Mouse (Mus musculus): ENCODE results near the gene Cnga3.

Cnga3 gene

DNA sequence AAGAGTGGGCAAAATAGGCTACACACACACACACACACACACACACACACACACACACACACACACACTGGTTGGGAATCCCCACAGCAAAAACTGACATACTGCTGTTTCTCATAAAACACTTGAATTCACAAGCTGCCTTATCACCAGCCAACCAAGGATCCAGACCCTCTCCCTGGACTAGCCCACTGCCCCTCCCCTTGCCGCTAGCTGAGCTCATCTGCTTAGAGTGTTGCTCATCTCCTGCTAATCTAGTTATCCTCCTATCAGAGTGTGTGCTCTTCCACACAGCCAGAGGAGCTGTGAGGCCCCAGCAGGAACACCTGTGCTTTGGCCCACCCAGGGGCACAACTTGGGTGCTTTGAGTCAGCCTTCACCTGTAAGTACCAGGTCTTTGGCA lies at the start of gene Cnga3:
Cnga3 (plus strand) TSS at position 291 of the 400 bp plus-strand sequence.
- in situ Hi-C loops (cut with MboI), result no loop called here

DNA sequence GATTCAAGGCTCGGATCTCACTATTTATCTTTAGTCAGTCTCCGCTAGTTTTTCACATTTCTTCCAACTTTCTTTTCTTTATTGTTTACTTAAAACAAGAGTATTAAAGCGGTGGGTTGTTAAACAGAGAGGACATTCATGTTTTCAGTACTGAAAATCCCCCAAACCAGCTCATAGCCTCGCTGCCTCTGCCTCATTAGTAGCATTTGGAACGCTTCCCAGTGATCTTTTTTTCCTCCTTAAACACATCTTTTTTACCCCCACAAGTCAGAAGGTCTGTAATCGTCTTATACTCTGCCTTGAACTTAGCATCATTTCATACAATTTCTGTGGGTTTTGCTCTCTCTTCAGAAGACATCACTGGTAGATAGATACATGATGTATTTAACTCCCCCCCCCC lies 48.2 kb upstream of the Cnga3 start:
- in situ Hi-C loops (cut with MboI), result no loop called here

DNA sequence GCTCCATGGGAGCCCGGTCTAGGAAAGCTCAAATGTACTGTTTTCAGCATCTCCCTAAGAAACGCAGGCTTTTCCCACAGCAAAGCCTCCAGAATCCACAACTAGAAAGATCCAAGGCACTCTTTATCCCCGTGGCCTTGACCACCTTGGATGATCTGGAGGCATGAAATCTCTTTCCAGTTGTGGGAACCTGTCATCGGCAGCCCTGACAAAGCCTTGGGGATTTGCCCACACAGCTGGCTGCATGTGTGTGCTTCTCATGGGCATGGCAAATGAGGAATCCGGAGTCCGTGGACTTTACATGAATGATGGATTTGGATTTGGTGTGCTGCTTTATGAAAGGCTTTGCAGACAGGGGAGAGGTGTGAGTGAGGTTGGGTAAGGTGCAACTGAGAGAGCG lies 46.3 kb upstream of the Cnga3 start:
- in situ Hi-C loops (cut with MboI), result no loop called here

DNA sequence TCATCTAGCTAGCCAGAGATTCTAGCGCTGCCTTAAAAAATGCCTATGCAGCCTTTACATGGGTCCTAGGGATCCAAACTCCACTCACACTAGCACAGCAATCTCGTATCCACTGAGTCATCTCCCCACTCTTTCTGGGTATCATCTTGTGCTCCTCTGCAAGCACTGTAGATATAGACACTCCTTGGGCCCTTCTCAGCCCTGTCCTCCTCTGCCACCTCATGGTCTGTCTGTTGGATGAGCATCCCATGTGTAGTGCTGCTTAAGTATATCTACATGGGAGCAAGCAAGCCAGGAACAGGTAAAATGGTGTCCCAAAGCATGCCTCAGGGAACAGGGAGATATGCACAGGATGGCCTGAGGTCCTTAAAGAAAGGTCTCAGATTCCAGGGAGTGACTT lies 36.4 kb upstream of the Cnga3 start:
- in situ Hi-C loops (cut with MboI), result no loop called here

DNA sequence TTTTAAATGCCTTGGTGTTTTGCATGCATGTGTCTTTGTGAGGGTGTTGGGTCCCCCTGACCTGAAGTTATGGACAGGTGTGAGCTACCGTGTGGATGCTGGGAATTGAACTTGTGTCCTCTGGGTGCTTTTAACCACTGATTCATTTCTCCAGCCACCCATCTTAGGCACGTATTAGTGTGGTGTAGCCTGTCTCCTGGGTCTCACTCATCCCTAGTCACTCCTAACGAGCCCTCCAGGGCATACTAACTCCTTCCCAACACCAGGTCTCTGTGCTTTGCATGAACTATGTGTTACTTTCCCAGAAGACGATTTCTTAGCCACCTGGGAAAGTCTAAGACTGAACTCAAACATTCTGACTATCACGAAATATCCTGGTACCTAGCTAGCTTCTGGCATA lies 34.4 kb upstream of the Cnga3 start:
- in situ Hi-C loops (cut with MboI), result no loop called here

DNA sequence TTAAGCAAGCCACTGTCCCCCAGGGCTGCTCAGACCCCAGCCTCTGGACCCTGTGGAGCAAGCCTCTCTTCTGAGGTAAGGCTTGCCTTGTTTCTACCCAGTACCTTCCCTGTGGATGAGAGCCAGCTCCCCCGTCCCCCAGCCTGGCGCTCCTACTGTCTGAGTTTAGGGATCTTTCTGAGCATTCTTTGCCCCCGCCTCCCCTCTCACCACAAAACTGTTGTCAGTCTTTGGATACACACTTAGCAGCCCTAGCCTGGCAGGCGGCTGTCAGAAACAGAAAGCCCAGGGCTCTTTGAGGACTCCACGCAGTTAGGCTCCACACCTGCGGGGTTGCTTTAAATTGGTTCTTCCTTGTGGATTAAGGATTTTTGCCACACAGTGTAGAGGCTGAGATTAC lies 27.2 kb upstream of the Cnga3 start:
- in situ Hi-C loops (cut with MboI), result no loop called here

DNA sequence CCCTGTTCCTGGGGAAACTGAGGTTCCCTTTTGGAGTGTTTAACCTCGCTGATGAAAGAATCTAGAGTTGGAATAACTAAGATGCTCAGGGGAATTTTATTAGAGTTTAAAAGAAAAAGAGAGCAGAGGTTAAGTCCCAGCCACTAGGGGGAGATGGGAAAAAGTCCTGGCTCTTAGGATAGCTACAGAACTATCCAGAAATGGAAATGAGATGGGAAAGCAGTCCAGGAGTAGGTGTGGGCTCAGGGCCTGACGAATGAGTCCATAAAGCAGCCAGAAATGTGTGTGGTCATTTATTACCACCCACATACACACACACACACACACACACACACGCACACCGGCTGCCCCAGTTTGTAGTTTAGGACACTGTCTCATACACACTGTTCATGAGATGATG lies 19.6 kb upstream of the Cnga3 start:
- in situ Hi-C loops (cut with MboI), result no loop called here

DNA sequence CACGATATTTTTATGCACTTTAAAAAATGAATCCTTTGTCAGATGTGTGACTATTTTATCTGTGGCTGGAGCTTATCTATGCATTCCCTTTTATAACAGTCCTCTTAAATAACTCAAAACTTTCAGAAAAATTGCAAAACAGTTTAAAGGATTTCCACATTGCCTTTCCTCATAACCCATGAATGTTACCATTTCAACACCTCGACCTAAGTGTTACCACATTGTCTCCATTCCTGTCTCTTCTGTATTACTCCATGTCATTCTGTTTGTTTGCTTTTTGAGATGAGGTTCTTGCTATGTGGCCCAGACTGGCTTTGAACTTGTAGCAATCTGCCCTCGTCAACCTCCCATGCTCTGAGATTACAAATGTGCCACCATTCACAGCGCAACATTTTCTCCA lies 12.8 kb upstream of the Cnga3 start:
- in situ Hi-C loops (cut with MboI), result no loop called here

DNA sequence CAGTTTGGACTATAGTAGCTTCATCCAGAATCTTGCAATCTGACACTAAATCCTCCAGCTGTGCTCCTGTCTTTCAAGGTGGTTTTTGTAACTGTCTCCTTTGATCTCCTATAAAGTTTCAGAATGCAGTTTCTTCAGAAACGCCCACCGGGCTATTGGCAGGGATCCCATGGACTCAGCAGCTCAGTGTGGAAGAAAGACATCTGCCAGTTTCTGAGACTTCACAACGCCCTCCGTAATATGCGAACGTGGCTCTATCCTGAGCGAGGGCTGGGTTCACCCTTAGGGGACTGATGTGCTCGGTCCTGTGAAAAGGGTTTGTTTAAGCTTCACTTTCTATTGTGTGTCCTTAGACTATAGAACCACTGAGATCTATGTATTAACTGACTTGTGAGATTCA lies 6.5 kb upstream of the Cnga3 start:
- in situ Hi-C loops (cut with MboI), result no loop called here

DNA sequence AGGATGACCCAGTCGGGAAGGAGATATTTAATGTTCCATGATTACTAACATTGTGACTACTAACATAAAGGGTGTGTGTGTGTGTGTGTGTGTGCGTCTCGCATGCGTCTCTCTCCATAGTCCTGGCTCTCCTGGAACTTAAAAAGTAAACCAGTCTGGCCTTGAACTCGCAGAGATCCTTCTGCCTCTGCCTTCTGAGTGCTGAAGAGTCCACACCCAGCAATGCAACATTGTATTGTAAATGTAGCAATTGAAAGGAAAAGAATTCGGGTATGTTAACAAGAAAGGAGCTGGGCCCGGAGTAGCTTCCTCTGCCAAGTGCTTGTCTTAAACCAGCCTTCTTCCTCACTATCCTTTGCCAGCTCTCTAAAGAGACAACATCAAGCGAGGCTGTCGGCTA lies 1.9 kb upstream of the Cnga3 start:
- in situ Hi-C loops (cut with MboI), result no loop called here

DNA sequence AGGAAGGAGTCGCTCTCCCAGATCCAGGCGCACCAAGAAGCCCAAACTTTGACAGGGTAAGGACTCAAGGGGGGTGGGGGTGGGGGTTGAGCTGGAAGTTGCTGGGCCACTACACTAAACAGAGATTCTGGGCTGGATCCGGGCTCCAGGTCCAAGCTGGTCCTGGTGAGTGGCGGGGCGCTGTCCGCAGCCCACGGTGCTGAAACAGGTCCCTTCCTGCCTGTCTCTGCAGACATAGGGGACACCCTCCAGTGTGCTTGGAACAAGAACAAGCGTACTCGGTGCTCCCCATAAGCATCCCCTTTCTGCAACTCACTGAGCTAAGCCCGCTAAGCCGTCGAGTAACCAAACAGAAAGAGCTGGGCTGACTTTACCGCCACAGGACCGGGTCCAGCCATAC lies 4.2 kb downstream of the Cnga3 start:
- in situ Hi-C loops (cut with MboI), result no loop called here

DNA sequence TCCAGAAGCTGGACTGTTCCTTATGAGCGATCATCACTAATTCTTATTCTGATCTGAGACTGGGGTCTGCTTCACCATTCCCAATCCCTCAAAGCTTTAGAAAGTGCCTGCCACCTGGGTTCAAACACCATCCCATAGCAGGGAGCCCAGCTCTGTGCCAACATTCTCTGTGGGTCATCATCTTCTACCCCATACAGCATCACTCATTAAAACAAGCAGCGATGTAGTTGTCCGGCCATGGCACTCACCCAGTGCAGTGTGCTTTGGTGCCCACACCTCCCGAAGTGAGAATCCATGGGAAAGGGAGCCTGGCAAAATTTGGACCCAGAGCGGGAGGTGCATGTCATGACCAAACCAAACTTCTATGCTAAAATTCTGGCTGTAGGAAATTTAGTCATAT lies 5.4 kb downstream of the Cnga3 start:
- in situ Hi-C loops (cut with MboI), result no loop called here

DNA sequence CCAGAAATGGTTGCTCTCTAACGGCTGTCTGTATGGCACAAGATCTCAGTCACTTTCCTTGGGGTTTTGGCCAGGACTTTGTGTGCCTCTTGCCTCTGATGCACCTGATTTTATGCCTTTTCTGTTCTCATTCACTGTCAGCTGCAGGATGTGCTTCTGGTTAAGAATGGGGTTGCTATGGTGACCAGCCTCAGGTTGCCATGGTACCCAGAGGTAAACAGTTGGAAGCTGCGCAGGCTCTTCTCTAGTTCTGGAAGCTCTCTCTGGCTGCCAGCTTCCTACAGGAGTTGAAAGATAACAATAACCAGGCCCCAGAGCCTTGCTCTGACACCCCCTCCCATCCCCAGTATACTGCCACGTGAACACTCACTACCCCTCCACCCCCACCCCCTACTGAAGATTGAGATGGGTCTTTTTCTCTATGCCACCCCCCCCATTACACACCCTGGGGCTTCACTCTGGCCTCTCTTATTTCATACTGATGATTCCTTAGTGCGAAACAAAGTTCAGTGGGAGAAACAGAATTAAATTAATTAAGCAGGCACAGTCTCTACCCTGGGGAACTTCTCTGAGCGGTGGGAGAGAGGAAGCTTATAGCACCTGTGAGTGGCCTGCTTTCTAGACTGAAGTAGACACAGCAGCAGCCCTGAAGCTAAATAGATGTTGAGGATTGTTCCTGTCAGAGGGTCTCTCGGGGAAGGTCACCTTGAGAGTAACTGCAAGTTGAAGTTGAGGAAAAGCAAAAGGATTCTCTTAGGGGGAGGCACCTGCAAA lies 6.1 kb downstream of the Cnga3 start:
- in situ Hi-C loops (cut with MboI), result no loop called here

DNA sequence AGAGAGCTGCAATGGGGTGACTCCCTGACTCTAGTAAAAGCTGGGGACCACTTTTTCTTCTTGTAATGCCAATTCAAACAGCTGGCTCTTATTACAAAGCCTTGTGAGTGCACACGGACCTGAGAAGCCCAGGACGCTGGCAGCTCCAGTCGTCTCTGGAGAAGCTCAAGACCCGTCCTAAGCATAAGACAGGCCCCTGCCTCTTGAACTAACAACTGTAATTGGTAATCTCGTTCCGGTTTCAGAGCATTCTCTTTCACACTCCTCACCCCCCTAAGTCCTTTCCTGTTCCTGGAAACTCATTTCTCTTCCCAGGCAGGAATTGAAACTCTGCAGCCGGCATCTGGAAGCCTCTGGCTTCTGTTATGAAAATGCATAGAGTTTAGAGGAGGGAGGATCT lies 7.8 kb downstream of the Cnga3 start:
- in situ Hi-C loops (cut with MboI), result no loop called here

DNA sequence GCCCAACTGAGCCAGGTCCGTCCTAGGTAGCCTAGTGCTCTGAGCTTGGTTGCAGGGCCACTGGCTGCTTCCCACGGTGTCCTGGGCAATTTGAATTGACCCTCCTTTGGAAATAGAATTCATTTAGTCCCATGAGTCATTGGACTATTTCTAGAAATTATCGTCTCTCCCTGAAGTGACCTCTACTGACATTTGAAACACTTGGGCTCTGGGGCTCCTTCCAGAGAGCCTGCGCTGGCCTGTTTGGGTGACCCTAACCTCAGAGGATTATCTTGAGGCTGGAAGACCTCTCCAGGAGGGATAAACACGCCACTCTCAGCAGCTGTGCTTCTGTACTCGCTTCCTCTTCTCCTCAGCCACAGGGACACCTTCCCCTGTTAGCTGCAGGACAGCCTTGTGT lies 16.2 kb downstream of the Cnga3 start:
- in situ Hi-C loops (cut with MboI), result no loop called here

DNA sequence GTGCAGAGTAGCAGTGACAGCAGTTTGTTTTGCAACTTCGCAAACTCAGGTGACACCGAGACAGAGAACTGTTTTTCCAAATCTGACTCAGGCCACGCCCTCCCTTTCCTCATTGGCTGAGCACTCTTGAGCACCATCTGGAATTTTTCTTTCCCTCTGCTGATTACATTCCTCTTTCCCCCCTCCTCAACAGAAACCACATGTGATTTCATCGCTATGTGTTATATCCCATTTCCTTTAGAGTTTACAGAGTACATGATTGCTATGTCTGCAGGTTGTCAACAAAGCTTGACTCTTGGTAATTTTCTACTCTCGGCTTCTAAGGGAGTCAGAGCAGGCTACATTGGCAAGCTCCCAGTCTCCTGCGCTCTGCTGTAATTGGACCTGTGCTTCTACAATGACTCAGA lies 17.1 kb downstream of the Cnga3 start:
- in situ Hi-C loops (cut with MboI), result no loop called here

DNA sequence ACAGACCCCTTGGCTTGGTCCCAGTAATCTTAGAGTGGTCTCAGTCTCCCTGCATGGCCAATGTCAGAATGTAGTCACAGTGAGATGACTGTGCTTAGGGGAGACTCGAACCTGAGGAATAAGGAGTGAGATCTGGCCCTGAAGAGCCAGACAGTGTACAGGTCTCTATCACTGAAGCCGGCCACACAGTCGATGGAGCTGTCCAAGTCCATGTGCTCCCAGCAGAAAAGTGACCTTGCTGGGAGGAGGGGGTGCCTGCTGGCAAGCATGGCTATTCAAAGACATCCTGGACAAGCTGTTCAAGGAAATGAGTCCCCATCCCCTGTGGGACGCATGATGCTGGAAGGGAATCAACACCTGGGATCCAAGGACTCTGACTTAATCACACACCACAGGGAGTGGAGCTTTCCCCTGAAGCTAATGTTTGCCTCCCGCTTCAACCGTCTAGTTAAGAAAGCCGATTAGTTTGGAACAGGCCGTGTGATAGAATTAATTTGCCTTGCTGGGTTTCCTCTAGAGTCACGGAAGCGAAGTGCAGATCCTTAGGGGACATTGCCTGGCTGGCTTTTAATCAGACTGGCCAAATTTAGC lies 24.9 kb downstream of the Cnga3 start:
- in situ Hi-C loops (cut with MboI), result no loop called here

DNA sequence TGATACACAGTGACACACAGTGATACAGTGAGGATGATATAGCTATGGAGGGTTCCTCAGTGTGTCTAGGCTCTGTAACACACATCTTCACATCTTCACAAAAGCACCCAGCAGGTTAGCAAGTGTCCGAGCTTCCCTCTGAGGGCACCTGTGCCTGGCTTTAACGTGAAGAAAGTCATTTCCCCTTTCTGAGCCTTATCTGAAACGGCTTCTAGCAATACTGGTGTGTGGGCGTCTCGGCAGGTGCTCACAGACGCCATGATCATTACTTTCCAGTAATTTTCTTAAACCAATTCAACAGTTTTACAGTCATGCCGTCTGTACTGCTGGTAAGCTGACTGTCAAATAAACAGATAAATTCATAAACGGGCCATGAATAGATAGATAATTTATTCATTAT lies 28.0 kb downstream of the Cnga3 start:
- in situ Hi-C loops (cut with MboI), result loop anchor here (10.0 kb wide), 1 partner anchor 457 kb away; no protein-coding TSS in a partner anchor

DNA sequence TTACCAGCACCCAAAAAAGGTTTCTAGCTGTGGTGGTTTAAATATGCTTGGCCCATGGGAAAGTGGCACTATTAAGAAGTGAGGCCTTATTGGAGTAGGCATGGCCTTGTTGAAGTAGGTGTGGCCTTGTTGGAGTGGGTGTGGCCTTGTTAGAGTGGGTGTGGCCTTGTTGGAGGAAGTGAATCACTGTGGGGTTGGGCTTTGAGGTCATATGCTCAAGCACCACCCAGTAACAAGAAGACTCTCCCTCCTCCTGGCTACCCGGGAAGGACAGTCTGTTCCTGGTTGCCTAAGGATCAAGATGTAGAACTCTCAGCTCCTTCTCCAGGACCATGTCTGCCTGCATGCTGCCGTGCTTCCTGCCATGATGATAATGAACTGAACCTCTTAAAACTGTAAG lies 32.2 kb downstream of the Cnga3 start:
- in situ Hi-C loops (cut with MboI), result loop anchor here (10.0 kb wide), 1 partner anchor 462 kb away; no protein-coding TSS in a partner anchor

DNA sequence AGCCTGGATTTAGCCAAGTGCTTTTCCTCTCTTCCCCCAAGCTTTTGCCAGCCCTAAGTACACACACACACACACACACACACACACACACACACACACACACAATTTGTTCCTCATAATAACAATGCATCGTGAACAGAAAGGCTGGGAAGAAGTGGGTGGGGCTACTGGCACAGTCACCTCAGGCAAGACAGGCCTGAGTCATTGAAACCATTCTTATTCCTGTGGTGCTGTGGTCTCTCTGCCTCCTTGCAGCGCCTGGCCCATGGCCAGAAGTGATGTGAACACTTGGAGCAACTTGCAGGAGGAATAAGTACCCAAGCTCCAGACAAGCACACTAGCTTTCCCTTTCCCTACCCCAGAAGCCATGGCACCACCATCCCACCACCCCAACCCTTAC lies 34.2 kb downstream of the Cnga3 start:
- in situ Hi-C loops (cut with MboI), result loop anchor here (10.0 kb wide), 1 partner anchor 464 kb away; no protein-coding TSS in a partner anchor

DNA sequence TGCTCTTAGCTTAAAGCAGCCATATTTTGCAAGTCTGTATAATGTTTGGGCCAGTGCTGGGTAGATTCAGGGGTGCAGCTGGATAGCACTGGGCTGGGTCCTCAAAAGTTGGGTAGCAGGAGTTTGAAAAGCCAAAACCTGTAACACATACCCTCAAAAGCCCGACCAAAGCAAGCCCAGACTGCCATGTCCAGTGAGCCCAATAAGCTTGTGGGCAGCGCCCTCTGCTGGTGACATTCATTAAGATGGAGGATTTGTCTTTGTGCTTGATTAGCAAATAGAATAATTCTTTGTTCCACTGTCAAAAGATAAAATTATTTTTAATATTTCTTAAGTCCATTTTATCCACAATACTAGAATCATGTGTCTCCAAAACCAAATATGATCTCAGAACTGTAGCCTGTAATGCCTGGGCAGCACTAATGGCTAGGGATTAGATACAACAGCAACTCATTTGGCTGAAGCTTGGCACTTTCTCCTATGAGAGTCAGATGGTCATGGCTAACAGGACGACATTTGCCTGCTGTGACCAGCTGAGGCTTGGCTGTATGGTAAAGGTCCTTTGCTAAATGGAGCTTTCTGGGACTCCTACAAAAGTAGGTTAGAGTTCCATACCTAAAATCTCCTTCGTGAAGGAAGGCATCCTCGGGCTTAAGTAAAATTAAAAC lies 36.5 kb downstream of the Cnga3 start:
- in situ Hi-C loops (cut with MboI), result no loop called here

DNA sequence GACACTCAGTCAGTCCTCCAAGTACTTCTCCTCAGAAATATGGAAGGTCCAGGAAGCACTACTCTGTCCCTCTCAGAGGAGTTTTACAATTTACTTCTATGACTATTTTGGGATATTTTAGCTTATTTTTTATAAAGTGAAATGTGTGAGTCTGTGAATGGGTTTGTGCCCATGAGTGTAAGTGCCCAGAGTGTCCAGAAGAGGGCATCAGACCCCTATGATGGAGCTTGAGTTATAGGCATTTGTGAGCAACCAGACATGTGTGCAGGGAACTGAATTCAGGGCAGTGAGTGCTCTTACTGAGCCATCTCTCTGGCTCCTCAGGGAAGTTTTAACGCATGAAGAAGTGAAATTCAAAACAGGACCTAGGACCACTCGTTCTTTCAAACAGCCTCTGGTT lies 44.2 kb downstream of the Cnga3 start:
- in situ Hi-C loops (cut with MboI), result no loop called here

DNA sequence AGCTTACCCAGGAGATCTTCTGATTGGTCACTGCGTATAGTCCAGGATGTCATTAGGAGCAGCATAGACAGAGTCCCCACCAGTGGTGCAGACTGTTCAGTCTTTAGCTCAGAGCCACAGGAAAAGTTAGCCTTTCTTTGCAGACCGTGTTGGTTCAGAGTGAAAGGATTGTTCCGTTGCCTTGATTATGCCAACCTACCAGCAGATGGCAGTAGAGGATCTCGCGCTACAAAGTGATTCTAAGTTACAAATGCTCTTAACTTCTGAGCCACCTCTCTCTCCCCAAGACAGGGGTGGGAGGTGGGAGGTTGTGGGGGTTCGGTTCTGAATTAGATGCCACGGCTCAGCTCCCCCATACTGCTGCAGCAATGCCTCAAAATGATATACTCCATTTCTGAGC lies 58.2 kb downstream of the Cnga3 start:
- in situ Hi-C loops (cut with MboI), result loop anchor here (5.0 kb wide), 2 partner anchors 130 to 365 kb away; no protein-coding TSS in a partner anchor
